Mouse (Mus musculus): ENCODE data around the gene Ankrd50.

Ankrd50 gene

GRCm38 (mm10) chr3:38463149-38463548 is 21.5 kb downstream of the Ankrd50 start:
- DNase-seq: no peak

GRCm38 (mm10) chr3:38461742-38462141 is 22.9 kb downstream of the Ankrd50 start:
- DNase-seq: no peak

DNA sequence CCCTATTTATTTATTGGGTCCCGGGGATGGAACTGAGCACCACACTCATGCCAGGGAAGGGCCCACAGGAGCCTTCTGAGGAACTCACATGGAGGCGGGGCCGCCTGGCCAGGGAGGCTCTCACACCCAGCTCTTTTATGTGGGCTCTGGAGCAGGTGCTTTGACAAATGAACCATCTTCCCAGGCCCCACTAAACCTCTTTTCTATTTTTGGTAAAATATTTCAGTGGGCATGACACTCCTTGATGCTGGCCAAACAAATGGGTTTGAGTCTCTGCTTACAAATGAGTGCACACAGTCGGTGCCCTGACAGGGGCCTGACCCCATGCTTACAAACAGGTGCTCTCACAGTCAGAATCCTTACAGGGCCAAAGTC is 24.4 kb downstream of the Ankrd50 start:
- DNase-seq: no peak

DNA sequence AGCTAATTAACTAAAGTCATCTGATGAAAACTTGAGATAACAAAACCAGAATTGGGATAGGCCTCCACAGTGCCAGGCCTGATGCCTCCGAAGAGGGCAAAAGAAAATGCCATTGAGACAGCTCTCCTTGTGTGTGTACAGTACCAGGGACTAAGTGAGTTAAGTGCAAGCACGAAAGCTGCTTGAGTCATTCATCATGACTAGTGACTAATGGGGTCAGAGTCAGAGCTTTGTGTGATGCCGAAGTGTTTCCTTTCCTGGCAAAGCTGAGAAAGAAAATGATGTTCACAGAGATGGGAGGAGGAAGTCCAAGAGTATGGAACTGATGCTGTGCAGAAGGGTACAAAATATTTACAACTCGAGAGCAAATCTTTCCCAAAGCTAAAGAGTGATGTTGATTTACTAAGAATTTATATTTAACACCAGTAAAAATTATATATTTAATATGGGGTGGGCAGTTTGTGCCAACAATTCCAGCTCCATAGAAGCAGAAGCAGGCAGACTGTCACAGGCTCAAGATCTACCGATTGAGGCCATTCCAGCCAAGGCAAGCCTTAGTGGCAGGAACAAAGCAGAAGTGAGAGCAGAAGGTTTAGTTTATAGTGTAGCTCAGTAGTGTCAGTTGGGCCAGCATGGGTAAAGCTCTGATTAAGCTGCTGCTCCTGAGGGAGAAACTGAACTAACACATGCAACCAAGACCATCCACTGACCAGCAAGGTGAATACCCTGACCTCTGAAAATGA is 25.0 kb downstream of the Ankrd50 start:
- DNase-seq: no peak

DNA sequence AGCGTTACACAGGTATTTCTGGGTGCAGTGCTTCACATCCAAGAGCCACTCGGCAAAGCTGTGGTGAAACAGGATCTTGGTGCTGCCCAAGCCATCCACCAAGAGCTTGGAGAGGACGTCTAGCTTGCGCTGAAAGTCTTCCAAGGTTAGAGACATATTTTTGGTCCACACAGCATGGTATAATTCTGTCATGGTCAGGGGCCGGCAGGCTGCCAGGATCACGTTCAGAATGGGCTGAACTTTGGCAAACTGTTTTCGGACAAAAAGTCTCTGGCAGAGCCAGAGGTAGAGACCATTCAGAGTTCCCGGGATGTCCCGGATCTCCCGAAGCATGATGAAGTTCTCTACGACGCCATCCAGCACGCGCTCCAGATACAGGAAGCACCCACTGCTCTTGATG is 27.6 kb downstream of the Ankrd50 start:
- DNase-seq: no peak

- DNase-seq: peak; percentile 59
Observed at GRCm38 (mm10) chr3:38452199-38452598, 32.4 kb downstream of the Ankrd50 start.

- peak; percentile 85 for DNase-seq
Observed at GRCm38 (mm10) chr3:38446586-38446985, 38.1 kb downstream of the Ankrd50 start.

DNA sequence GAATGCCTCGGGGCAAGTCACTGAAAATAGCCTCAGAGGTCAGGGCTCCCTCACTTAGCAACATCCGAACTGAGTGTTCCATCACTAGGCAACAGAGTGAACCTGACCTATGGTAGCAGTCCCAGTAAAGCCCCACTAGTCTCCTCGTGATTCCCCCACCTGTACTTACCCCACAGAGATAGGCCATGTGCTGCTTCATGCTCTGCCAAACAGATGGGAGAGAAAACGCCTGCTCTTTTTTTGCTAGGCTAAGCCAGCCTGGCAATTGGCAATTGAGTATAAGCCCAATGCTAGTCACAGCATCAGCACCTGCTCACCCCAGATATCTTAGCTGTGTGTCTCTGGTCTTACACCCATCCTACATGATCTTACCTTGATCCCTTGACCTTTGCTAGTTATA is 40.8 kb downstream of the Ankrd50 start:
- DNase-seq: peak; percentile 46

- no peak for DNase-seq
Observed at GRCm38 (mm10) chr3:38440564-38440991, 44.1 kb downstream of the Ankrd50 start.

- no peak for DNase-seq
Observed at GRCm38 (mm10) chr3:38436596-38436995, 48.0 kb downstream of the Ankrd50 start.

- no peak for DNase-seq
Observed at GRCm38 (mm10) chr3:38435828-38436227, 48.8 kb downstream of the Ankrd50 start.

GRCm38 (mm10) chr3:38434486-38434885 is 50.2 kb downstream of the Ankrd50 start:
- no peak for DNase-seq

DNA sequence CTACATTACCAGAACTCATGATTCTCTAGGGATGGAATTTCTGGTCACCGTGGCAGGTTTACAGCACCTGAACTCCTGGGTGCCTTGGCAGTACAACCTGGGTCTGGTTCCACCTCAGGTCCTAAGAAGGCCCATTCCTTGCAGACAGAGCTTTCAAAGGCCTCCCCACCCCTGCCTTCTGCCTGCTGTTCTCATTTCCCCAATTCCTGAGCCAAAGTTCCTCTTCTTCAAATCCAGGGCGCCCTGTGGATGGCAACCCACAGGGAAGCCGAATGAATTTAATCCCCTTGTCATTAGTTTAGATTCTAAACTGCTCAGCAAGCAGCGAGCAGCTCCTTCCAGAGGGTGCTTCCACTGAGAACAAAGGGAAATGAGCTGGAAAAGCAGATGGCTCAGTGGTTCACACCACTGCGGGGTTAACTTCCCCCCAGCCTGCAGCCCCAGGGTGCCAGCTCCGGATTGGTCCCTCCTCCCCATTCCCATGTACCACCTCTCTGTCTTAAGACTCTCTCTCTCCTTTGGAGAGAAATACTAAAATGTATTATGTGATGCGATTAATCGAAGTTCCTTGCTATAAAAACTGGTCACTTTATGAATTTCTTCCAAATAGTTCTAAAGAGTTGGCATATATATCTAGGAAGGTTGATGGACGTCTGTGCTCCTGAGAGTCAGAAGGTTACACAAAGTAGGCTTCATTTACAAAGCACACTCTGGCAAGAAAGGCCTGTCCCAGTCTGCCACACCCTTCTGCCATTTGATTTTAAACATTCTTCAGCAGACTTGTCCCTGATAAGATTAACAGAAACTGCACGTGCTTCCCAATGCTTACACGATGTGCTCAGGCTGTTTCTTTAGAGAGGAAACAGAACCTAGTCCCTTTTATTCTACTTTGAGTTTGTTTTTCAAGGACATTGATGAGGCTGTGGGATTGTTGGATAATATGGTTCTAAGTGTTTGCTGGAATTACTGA is 50.9 kb downstream of the Ankrd50 start:
- no peak for DNase-seq

GRCm38 (mm10) chr3:38431461-38431860 is 53.2 kb downstream of the Ankrd50 start:
- DNase-seq: no peak

- DNase-seq: no peak
Observed at GRCm38 (mm10) chr3:38431042-38431441, 53.6 kb downstream of the Ankrd50 start.

- no peak for DNase-seq
Observed at GRCm38 (mm10) chr3:38427200-38427599, 57.4 kb downstream of the Ankrd50 start.

DNA sequence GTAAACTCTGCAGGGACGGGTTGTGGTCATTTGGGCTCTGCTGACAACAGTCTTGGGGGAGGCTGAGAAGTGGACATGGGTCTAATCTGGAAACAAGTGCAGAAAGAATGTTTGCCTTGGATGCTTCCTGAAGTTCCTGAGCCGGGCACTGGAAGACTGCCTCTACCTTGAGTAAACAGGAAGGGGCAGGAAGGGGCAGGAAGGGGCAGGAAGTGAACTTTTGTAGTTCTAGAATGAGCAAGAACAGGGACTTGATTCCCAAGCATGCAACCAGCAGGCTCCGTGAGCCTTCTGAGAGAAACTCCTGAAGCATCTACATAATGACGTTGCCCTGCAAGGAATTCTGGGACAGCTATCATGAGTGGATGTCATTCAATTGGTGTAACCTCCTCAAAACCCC is 60.7 kb downstream of the Ankrd50 start:
- no peak for DNase-seq

GRCm38 (mm10) chr3:38419896-38420295 is 64.7 kb downstream of the Ankrd50 start:
- no peak for DNase-seq

GRCm38 (mm10) chr3:38415292-38415930 is 69.2 kb downstream of the Ankrd50 start:
- DNase-seq: no peak

All from layer of hippocampus, adult 9-11 months (tissue).